Mouse (Mus musculus): ENCODE data around the gene Gm2035. TPM values are rescaled to one million over a fixed set of nuclear protein-coding genes. Genes with fewer than 3 reads are reported as not detected.
"Not testable (repeated sequence)": the region's sequence is repeated elsewhere in the genome, so short reads cannot be mapped to it uniquely, and the experiment has no call there.

The Gm2035 gene
- not detected in 2 replicates for polyA plus RNA-seq (2014; fragmentation: Nextera tagmentation; extraction: Ambion mirVana)

GRCm38 (mm10) chr12:87919721-87920120 lies at the start of gene Gm2035:
Gene Gm2035, minus strand, starts transcription at chr12:87919857.
- not testable (repeated sequence) for H3K27ac ChIP-seq (ENCODE audit: low read depth, low read length); ATAC-seq; H3K27me3 ChIP-seq (replicated peaks; ENCODE audit: control insufficient read depth, insufficient read depth, low read length); H3K9ac ChIP-seq (ENCODE audit: low read length); DNase-seq (ENCODE audit: low spot score); H3K4me2 ChIP-seq (ENCODE audit: low read length); H3K36me3 ChIP-seq (ENCODE audit: control insufficient read depth, insufficient read depth, low read length); H3K4me1 ChIP-seq (ENCODE audit: control insufficient read depth, insufficient read depth, low read length); H3K4me3 ChIP-seq (ENCODE audit: low read depth, low read length); H3K9me3 ChIP-seq (replicated peaks; ENCODE audit: control insufficient read depth, low read length)
- 88% methylated on average over 2 of the region's 2 CpGs for WGBS

GRCm38 (mm10) chr12:87953780-87954179 lies 34.1 kb upstream of the Gm2035 start, which contains the start of gene Gm2042:
Gene Gm2042, plus strand, starts transcription at chr12:87954080.
- H3K4me3 ChIP-seq (ENCODE audit: low read depth, low read length); H3K9ac ChIP-seq (ENCODE audit: low read length); H3K36me3 ChIP-seq (ENCODE audit: control insufficient read depth, insufficient read depth, low read length); H3K27ac ChIP-seq (ENCODE audit: low read depth, low read length); H3K4me2 ChIP-seq (ENCODE audit: low read length); H3K27me3 ChIP-seq (replicated peaks; ENCODE audit: control insufficient read depth, insufficient read depth, low read length); ATAC-seq; H3K4me1 ChIP-seq (ENCODE audit: control insufficient read depth, insufficient read depth, low read length); H3K9me3 ChIP-seq (replicated peaks; ENCODE audit: control insufficient read depth, low read length); DNase-seq (ENCODE audit: low spot score): not testable (repeated sequence)
- 77% methylated on average over 2 of the region's 2 CpGs for WGBS

- not testable (repeated sequence) for H3K27me3 ChIP-seq (replicated peaks; ENCODE audit: control insufficient read depth, insufficient read depth, low read length); H3K4me3 ChIP-seq (ENCODE audit: low read depth, low read length); H3K4me1 ChIP-seq (ENCODE audit: control insufficient read depth, insufficient read depth, low read length); H3K9ac ChIP-seq (ENCODE audit: low read length); H3K36me3 ChIP-seq (ENCODE audit: control insufficient read depth, insufficient read depth, low read length); H3K9me3 ChIP-seq (replicated peaks; ENCODE audit: control insufficient read depth, low read length); ATAC-seq; H3K4me2 ChIP-seq (ENCODE audit: low read length); H3K27ac ChIP-seq (ENCODE audit: low read depth, low read length); DNase-seq (ENCODE audit: low spot score)
- no CpG with 5 or more reads among the region's 1 CpGs for WGBS
Observed at GRCm38 (mm10) chr12:87895070-87895469, 24.6 kb downstream of the Gm2035 start, which contains the start of gene Gm2022. Gene Gm2022, plus strand, starts transcription at chr12:87895370.

- not testable (repeated sequence) for H3K27ac ChIP-seq (ENCODE audit: low read depth, low read length); H3K27me3 ChIP-seq (replicated peaks; ENCODE audit: control insufficient read depth, insufficient read depth, low read length); H3K36me3 ChIP-seq (ENCODE audit: control insufficient read depth, insufficient read depth, low read length); DNase-seq (ENCODE audit: low spot score); H3K9me3 ChIP-seq (replicated peaks; ENCODE audit: control insufficient read depth, low read length); H3K9ac ChIP-seq (ENCODE audit: low read length); H3K4me3 ChIP-seq (ENCODE audit: low read depth, low read length); ATAC-seq; H3K4me1 ChIP-seq (ENCODE audit: control insufficient read depth, insufficient read depth, low read length); H3K4me2 ChIP-seq (ENCODE audit: low read length)
- WGBS: 89% methylated on average over 5 of the region's 5 CpGs
Observed at GRCm38 (mm10) chr12:87873772-87874171, 45.9 kb downstream of the Gm2035 start, which contains the start of gene Gm2016. Gene Gm2016, plus strand, starts transcription at chr12:87874072.

Other genes starting within 250 kb of the Gm2035 start
- gene Gm21319, start 144.1 kb downstream of the Gm2035 start, polyA plus RNA-seq (2014; fragmentation: Nextera tagmentation; extraction: Ambion mirVana): not detected in 2 replicates
- not detected in 2 replicates for gene Gm21936, start 124.3 kb downstream of the Gm2035 start, polyA plus RNA-seq (2014; fragmentation: Nextera tagmentation; extraction: Ambion mirVana)
- not detected in 2 replicates for gene BB287469, start 103.3 kb downstream of the Gm2035 start, polyA plus RNA-seq (2014; fragmentation: Nextera tagmentation; extraction: Ambion mirVana)
- not detected in 2 replicates for gene Gm2001, start 77.5 kb downstream of the Gm2035 start, polyA plus RNA-seq (2014; fragmentation: Nextera tagmentation; extraction: Ambion mirVana)
- not detected in 2 replicates for gene Gm2016, start 45.8 kb downstream of the Gm2035 start, polyA plus RNA-seq (2014; fragmentation: Nextera tagmentation; extraction: Ambion mirVana)
- gene Gm2022, start 24.5 kb downstream of the Gm2035 start, polyA plus RNA-seq (2014; fragmentation: Nextera tagmentation; extraction: Ambion mirVana): not detected in 2 replicates
- gene Gm2042, start 34.2 kb upstream of the Gm2035 start, polyA plus RNA-seq (2014; fragmentation: Nextera tagmentation; extraction: Ambion mirVana): not detected in 2 replicates
- gene Gm2075, start 92.0 kb upstream of the Gm2035 start, polyA plus RNA-seq (2014; fragmentation: Nextera tagmentation; extraction: Ambion mirVana): not detected in 2 replicates
- gene Gm6803, start 98.9 kb upstream of the Gm2035 start, polyA plus RNA-seq (2014; fragmentation: Nextera tagmentation; extraction: Ambion mirVana): not detected in 2 replicates
- gene Gm2056, start 107.1 kb upstream of the Gm2035 start, polyA plus RNA-seq (2014; fragmentation: Nextera tagmentation; extraction: Ambion mirVana): not detected in 2 replicates
- gene Gm16368, start 163.8 kb upstream of the Gm2035 start, polyA plus RNA-seq (2014; fragmentation: Nextera tagmentation; extraction: Ambion mirVana): not detected in 2 replicates

Measured in forebrain, embryonic 14.5 days (tissue).